Mouse (Mus musculus) myocyte (in vitro differentiated cells): ENCODE data around the gene Slc35g2. TPM values are rescaled to one million over a fixed set of nuclear protein-coding genes. Genes with fewer than 3 reads are reported as not detected.
A peak's percentile ranks its signal among the peaks of the same experiment; 100 is the strongest.

Experiments
- H3K27me3 ChIP-seq: one replicate; pipeline ENCODE4 v1.6.1; 2011; ENCODE audit not compliant: control insufficient read depth, insufficient read depth, insufficient read length
- H3K36me3 ChIP-seq: one replicate; pipeline ENCODE4 v1.6.1; 2011; ENCODE audit not compliant: control insufficient read depth, insufficient read depth
- H3K4me2 ChIP-seq: one replicate; pipeline ENCODE4 v1.6.1; 2011; ENCODE audit warnings: low read depth, control low read depth
- H3K4me3 ChIP-seq: one replicate; pipeline ENCODE4 v1.5.1; 2011; ENCODE audit warnings: mild to moderate bottlenecking, control low read depth, moderate library complexity
- H3K79me2 ChIP-seq: one replicate; pipeline ENCODE4 v1.6.1; 2011; ENCODE audit not compliant: control insufficient read depth, insufficient read depth
- H3ac ChIP-seq: one replicate; pipeline ENCODE4 v1.6.1; 2011; ENCODE audit not compliant: control insufficient read depth, insufficient read length
- CEBPB ChIP-seq: IDR thresholded peaks from 2 replicates; pipeline ENCODE4 v1.6.1; 2011; ENCODE audit warnings: mild to moderate bottlenecking, moderate library complexity; ENCODE audit not compliant: poor library complexity, insufficient read depth, severe bottlenecking
- E2F4 ChIP-seq: IDR thresholded peaks from one replicate; pipeline ENCODE4 v1.6.1; 2011; ENCODE audit warnings: mild to moderate bottlenecking, control low read depth, moderate library complexity; ENCODE audit not compliant: insufficient read depth
- MAX ChIP-seq: IDR thresholded peaks from one replicate; pipeline ENCODE4 v1.6.1; 2011; ENCODE audit warnings: low read depth, mild to moderate bottlenecking, control low read depth
- MYOD1 ChIP-seq, 3 experiments: IDR thresholded peaks; one replicate each; pipeline ENCODE4 v1.6.1; 2011; ENCODE audit warnings: control low read depth in 2 of 3, low read depth in 2 of 3, mild to moderate bottlenecking in 2 of 3, moderate library complexity in 1 of 3; ENCODE audit not compliant: insufficient read length in 2 of 3, control insufficient read depth in 1 of 3
- MYOG ChIP-seq, 3 experiments: IDR thresholded peaks; one replicate each; pipeline ENCODE4 v1.6.1; 2011; ENCODE audit warnings: control low read depth in 2 of 3, low read depth in 2 of 3, mild to moderate bottlenecking in 2 of 3; ENCODE audit not compliant: insufficient read length in 2 of 3, control insufficient read depth in 1 of 3, insufficient read depth in 1 of 3
- POLR2A ChIP-seq: IDR thresholded peaks from one replicate; pipeline ENCODE4 v1.6.1; 2011; ENCODE audit warnings: low read depth, mild to moderate bottlenecking, control low read depth, moderate library complexity; ENCODE audit not compliant: insufficient read length
- POLR2AphosphoS2 ChIP-seq: IDR thresholded peaks from one replicate; pipeline ENCODE4 v1.6.1; 2011; ENCODE audit warnings: low read depth, control low read depth; ENCODE audit not compliant: insufficient read length
- REST ChIP-seq: IDR thresholded peaks from one replicate; pipeline ENCODE4 v1.6.1; 2011; ENCODE audit warnings: mild to moderate bottlenecking, control low read depth, moderate library complexity; ENCODE audit not compliant: insufficient read depth, insufficient read length
- SRF ChIP-seq: IDR thresholded peaks from one replicate; pipeline ENCODE4 v1.6.1; 2011; ENCODE audit warnings: low read depth; ENCODE audit not compliant: control insufficient read depth, insufficient read length
- TCF12 ChIP-seq: IDR thresholded peaks from one replicate; pipeline ENCODE4 v1.6.1; 2011; ENCODE audit warnings: mild to moderate bottlenecking, control low read depth; ENCODE audit not compliant: poor library complexity, insufficient read depth, severe bottlenecking
- TCF3 ChIP-seq: IDR thresholded peaks from one replicate; pipeline ENCODE4 v1.6.1; 2011; ENCODE audit warnings: low read depth, control low read depth; ENCODE audit not compliant: insufficient read length
- USF1 ChIP-seq: IDR thresholded peaks from one replicate; pipeline ENCODE4 v1.6.1; 2011; ENCODE audit warnings: low read depth, mild to moderate bottlenecking, control low read depth, moderate library complexity
- polyA plus RNA-seq: library from polyadenylated mRNA; unstranded; fragments of >200 nt; fragmentation: generic; extraction: Trizol; gene quantifications from one replicate; pipeline ENCODE4 v1.2.1, GENCODE M21; 2012; ENCODE audit warnings: missing spikeins

Slc35g2 gene
- polyA plus RNA-seq, 1 experiment: 0.10 TPM

DNA sequence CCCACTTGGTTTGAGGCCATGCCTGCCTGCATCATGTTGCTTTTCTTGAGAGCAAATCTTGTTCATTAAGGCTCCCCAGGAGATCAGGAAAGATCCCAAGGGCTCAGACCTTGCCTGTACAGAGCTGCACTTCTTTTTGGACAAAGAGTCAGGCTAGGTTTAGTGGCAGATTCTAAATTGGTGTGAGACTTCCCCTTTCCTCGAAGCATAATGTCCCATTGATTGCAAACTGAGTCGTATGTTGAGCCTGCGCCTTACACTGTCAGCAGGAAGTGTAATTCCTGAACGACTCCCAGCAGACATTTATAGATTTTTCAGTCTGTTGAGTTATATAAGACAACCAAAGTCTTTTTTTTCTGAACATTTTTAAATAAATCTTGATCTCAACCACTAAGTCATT is 19.6 kb upstream of the Slc35g2 start:
- no peak overlapping the region for H3K4me3 ChIP-seq
- no peak for TF ChIP-seq CEBPB
- no peak for TF ChIP-seq REST
- H3K79me2 ChIP-seq: no peaks in the 10 kb centered on the region
- no peaks in the 10 kb centered on the region for H3K36me3 ChIP-seq
- no peaks in the 10 kb centered on the region for H3K27me3 ChIP-seq
- no peak overlapping the region for H3K4me2 ChIP-seq
- H3ac ChIP-seq: no peak overlapping the region

DNA sequence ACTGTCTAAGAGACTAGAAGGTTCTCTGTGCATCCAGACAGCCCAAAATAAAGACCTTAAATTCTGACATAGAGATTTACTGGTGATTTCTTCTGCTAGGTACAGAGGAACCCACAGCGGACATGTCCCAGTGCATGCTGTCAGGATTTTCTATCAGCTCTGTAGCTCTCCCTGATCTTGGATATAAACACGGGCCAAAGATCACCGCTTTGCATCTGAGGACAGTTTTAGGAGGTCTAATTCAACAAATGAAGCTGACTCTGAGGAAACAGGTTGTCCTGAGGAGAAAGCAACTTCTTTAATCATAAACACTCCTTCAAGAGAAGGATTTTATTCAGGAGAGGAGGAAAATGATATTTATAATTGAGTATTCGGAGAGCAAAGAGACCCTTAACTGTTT is 13.1 kb upstream of the Slc35g2 start:
- Histone ChIP-seq H3K36me3 (no peaks in the 10 kb centered on the region), H3K4me2 (no peak overlapping the region), H3ac (no peak overlapping the region), H3K79me2 (no peaks in the 10 kb centered on the region), H3K27me3 (no peaks in the 10 kb centered on the region), H3K4me3 (no peak overlapping the region)
- no peak for TF ChIP-seq REST
- TF ChIP-seq TCF12: no peak
- TF ChIP-seq USF1: no peak
- no peak for TF ChIP-seq POLR2AphosphoS2
- TF ChIP-seq POLR2A: no peak
- no peak for TF ChIP-seq CEBPB
- TF ChIP-seq MAX: no peak
- TF ChIP-seq SRF: no peak
- no peak for TF ChIP-seq MYOG (IDR thresholded peaks at IDR 0.05; ENCODE audit: control insufficient read depth in 1 of 3, insufficient read depth in 1 of 3, insufficient read length in 2 of 3, low read depth in 2 of 3)
- no peak for TF ChIP-seq MYOD1 (IDR thresholded peaks at IDR 0.05; ENCODE audit: control insufficient read depth in 1 of 3, insufficient read length in 2 of 3, low read depth in 2 of 3)

DNA sequence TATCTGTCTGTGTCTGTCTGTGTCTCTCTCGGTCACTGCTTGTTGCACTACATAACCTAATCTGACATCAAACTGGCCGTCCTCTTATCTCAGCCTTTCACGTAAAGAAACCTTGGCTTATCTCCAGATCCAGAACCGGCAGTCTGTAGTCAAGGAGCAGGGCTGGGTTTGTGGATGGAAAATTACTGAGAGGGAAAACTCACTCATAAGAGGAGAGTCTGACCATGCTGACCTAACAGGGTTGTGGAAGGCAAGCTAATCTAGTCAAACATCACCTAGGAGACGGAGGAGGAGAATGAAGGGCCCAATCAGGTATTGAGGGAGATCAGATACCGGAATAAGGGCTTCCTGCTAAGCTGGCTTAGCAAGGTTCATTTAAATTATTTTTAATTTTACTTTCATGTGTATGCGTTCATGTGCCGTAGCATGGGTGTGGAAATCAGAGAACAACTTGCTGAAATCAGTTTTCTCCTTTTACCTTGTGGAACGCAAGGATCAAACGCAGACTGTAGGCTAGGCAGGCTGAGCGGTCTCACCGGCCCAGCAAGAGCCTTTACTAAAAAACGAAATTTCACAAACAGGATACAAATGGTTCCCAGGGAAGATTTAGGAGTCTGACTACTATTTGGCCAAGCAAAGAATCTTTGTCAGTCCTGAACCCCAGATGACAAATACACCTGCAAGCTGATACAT is 12.1 kb upstream of the Slc35g2 start:
- Histone ChIP-seq H3K4me2 (peak overlapping the region; percentile 38), H3K36me3 (no peaks in the 10 kb centered on the region), H3ac (no peak overlapping the region), H3K79me2 (no peaks in the 10 kb centered on the region), H3K27me3 (no peaks in the 10 kb centered on the region), H3K4me3 (no peak overlapping the region)
- TF ChIP-seq TCF3 (no peak), TCF12 (no peak), REST (no peak), MYOG (IDR thresholded peaks at IDR 0.05; ENCODE audit: control insufficient read depth in 1 of 3, insufficient read depth in 1 of 3, insufficient read length in 2 of 3, low read depth in 2 of 3) (no peak), POLR2A (no peak), CEBPB (no peak), MAX (no peak), USF1 (no peak), POLR2AphosphoS2 (no peak), MYOD1 (IDR thresholded peaks at IDR 0.05; ENCODE audit: control insufficient read depth in 1 of 3, insufficient read length in 2 of 3, low read depth in 2 of 3) (no peak), E2F4 (no peak), SRF (no peak)

DNA sequence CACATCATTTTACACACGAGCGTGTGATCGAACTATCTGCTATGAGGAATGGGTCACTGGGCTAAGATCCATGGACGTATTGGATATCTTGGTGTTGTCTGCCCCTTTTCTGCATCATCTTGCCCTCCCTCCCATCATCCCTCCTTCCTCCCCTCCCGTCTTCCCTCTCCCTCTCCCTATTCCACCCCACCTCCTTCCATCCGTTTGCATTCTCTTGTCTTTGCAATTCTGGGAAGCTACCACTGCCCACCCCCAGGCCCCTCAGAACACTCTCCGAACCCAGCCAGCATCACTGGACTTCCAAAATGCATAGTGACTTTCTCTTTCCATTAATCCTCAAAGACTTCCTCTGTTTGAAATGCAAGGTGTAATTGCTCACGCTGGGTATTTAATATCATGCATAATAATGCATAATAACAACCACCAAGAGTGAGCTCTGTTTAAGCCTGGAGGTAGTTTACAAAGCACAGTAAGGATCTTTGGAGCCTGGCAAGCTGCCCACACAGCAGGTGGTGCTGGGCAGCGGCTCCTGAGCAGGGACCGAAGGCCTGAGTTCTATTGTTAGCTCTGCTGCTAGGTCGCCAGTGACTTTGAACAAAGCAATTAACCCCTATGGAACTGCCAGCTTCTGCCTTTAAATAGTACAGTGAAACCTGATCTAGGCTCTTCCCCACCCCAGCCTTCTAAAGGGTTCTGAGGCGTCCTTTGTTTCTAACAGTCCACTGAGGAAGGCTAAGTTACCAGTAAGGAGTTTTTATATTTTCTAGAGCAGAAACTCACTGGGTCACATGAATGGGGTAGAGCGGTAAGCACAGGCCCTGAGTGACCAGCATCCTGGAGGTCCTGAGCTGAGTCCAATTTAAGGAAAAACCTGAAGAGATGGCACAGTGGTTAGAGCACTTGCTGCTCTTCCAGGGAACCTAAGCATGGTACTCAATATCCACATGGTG is 10.9 kb upstream of the Slc35g2 start:
- H3K4me2 ChIP-seq: peak overlapping the region; percentile 2

More for the DNA sequence above, 10.9 kb upstream of the Slc35g2 start:
- Histone ChIP-seq H3K79me2 (no peaks in the 10 kb centered on the region), H3K4me3 (no peak overlapping the region), H3K36me3 (no peaks in the 10 kb centered on the region), H3K27me3 (no peaks in the 10 kb centered on the region), H3ac (no peak overlapping the region)
- peak; percentile 16 to 82 (median 65) for TF ChIP-seq MYOG (IDR thresholded peaks at IDR 0.05; ENCODE audit: control insufficient read depth in 1 of 3, insufficient read depth in 1 of 3, insufficient read length in 2 of 3, low read depth in 2 of 3)
- TF ChIP-seq TCF3: no peak
- TF ChIP-seq REST: no peak
- TF ChIP-seq USF1: no peak
- no peak for TF ChIP-seq POLR2AphosphoS2
- no peak for TF ChIP-seq MAX
- TF ChIP-seq E2F4: no peak
- TF ChIP-seq POLR2A: no peak
- TF ChIP-seq CEBPB: no peak
- TF ChIP-seq TCF12: no peak
- TF ChIP-seq MYOD1 (IDR thresholded peaks at IDR 0.05; ENCODE audit: control insufficient read depth in 1 of 3, insufficient read length in 2 of 3, low read depth in 2 of 3): peak in 2 of 3 experiments; percentile 68 to 91
- TF ChIP-seq SRF: no peak
